Mouse (Mus musculus): Measurements from ENCODE around the gene Hspbp1.

DNA sequence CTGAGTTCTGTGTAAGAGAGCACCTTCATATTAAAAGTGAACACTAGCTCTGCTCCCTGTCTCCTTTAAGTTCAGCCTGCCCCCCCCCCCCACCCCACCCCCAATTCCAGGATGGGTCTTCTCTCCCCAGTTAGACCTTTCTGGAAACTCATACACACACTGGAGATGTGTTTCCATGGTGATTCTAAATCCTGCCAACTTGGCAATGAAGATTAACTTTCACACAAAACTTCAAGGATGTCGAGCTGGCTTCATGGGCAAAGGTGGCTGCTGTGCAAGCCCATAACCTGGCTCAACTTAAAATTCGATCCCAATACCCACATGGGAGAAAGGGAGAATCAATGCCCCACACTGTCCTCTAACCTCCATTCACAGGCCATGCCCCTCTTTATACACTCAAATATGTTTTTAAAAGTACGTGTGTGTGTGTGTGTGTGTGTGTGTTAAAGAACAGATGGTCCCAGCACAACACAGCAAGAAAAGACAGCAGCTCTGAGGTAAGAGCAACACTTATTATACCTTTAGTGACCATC lies 24.9 kb downstream of the Hspbp1 start:
- no peak for TF ChIP-seq CTCF (IDR thresholded peaks at IDR 0.05)
- TF ChIP-seq EP300 (IDR thresholded peaks at IDR 0.05): no peak
